9 mouse cellular contexts compared by ENCODE assay signal in genomic region chr15:98791771-98792170, GRCm38 (mm10). TPM values are rescaled to one million over a fixed set of nuclear protein-coding genes. Genes with fewer than 3 reads are reported as not detected.
DNase-seq lines count a peak whose midpoint lies in the region; ATAC-seq lines count a peak whose summit lies in the region.
"Had no signal": no experiment of that assay in that cellular context is flagged by ENCODE, and none has a peak within 500 bp of the region (broad histone marks: within the 10 kb centered on the region; RNA-seq: fewer than 3 reads in every experiment).

No protein-coding gene starts in this region.

- no peaks in the 10 kb centered on the region for H3K36me3 ChIP-seq in limb, embryonic 12.5 days
- no peaks in the 10 kb centered on the region for H3K36me3 ChIP-seq in limb, embryonic 10.5 days
- H3K36me3 ChIP-seq in embryonic facial prominence, embryonic 12.5 days: no peaks in the 10 kb centered on the region
- H3K36me3 ChIP-seq in hindbrain, embryonic 15.5 days: no peaks in the 10 kb centered on the region
- no peaks in the 10 kb centered on the region for H3K36me3 ChIP-seq in neural tube, embryonic 13.5 days

- no peaks in the 10 kb centered on the region for H3K9me3 ChIP-seq in limb, embryonic 12.5 days
- H3K9me3 ChIP-seq in limb, embryonic 10.5 days (replicated peaks): no peaks in the 10 kb centered on the region
- H3K9me3 ChIP-seq in embryonic facial prominence, embryonic 12.5 days: no peaks in the 10 kb centered on the region
- no peaks in the 10 kb centered on the region for H3K9me3 ChIP-seq in hindbrain, embryonic 15.5 days
- H3K9me3 ChIP-seq in neural tube, embryonic 13.5 days: no peaks in the 10 kb centered on the region

- H3K4me1 ChIP-seq in limb, embryonic 12.5 days (replicated peaks): peaks cover 30% of the 10 kb centered on the region
- peaks cover 32% of the 10 kb centered on the region for H3K4me1 ChIP-seq in limb, embryonic 10.5 days
- H3K4me1 ChIP-seq in embryonic facial prominence, embryonic 12.5 days: peaks cover 20% of the 10 kb centered on the region
- H3K4me1 ChIP-seq in hindbrain, embryonic 15.5 days (replicated peaks): peaks cover 29% of the 10 kb centered on the region
- H3K4me1 ChIP-seq in neural tube, embryonic 13.5 days (replicated peaks): peaks cover 43% of the 10 kb centered on the region

- H3K4me3 ChIP-seq in limb, embryonic 12.5 days (replicated peaks): peak overlapping the region; percentile 11
- no peak overlapping the region for H3K4me3 ChIP-seq in limb, embryonic 10.5 days
- 0 out of 2 replicates have a peak overlapping the region, but pooled peaks have one; percentile 14 for H3K4me3 ChIP-seq in embryonic facial prominence, embryonic 12.5 days
- peak overlapping the region; percentile 36; the same call in 1 of the 2 replicates for H3K4me3 ChIP-seq in hindbrain, embryonic 15.5 days
- peak overlapping the region; percentile 35 for H3K4me3 ChIP-seq in neural tube, embryonic 13.5 days

- ATAC-seq in limb, embryonic 12.5 days (ENCODE audit: insufficient number of reproducible peaks, insufficient read depth, low FRiP score, low TSS enrichment, low read depth): no peak
- no peak for ATAC-seq in embryonic facial prominence, embryonic 12.5 days (ENCODE audit: insufficient number of reproducible peaks, insufficient read depth, low FRiP score, low TSS enrichment)
- no peak for ATAC-seq in hindbrain, embryonic 15.5 days (ENCODE audit: low FRiP score, low read depth)
- ATAC-seq in neural tube, embryonic 13.5 days (ENCODE audit: low read depth): no peak

- peaks cover 99% of the 10 kb centered on the region for H3K27me3 ChIP-seq in limb, embryonic 12.5 days
- peaks cover 100% of the 10 kb centered on the region for H3K27me3 ChIP-seq in limb, embryonic 10.5 days (ENCODE audit: low read depth, poor library complexity, severe bottlenecking)
- peaks cover 96% of the 10 kb centered on the region for H3K27me3 ChIP-seq in embryonic facial prominence, embryonic 12.5 days
- peaks cover 95% of the 10 kb centered on the region for H3K27me3 ChIP-seq in hindbrain, embryonic 15.5 days
- H3K27me3 ChIP-seq in neural tube, embryonic 13.5 days: peaks cover 100% of the 10 kb centered on the region

- no peak for DNase-seq in limb, embryonic 10.5 days (ENCODE audit: low spot score)
- DNase-seq in cerebellum, adult 11-12 months: no peak
- no peak for DNase-seq in frontal cortex, postnatal 36 days (ENCODE audit: low spot score in 2 of 2)
- DNase-seq: lung, postnatal 14 days; thymus, postnatal 14 days had no signal

- H3K27ac ChIP-seq in limb, embryonic 12.5 days: no peak overlapping the region
- H3K27ac ChIP-seq in limb, embryonic 10.5 days: no peak overlapping the region
- H3K27ac ChIP-seq in embryonic facial prominence, embryonic 12.5 days: no peak overlapping the region
- no peak overlapping the region for H3K27ac ChIP-seq in hindbrain, embryonic 15.5 days (replicated peaks)
- no peak overlapping the region for H3K27ac ChIP-seq in neural tube, embryonic 13.5 days (replicated peaks)

- no peak overlapping the region for H3K4me2 ChIP-seq in limb, embryonic 12.5 days
- H3K4me2 ChIP-seq in embryonic facial prominence, embryonic 12.5 days (replicated peaks): no peak overlapping the region; the same call in 1 of the 2 replicates
- H3K4me2 ChIP-seq in hindbrain, embryonic 15.5 days: peak overlapping the region; percentile 34
- peak overlapping the region; percentile 41; the same call in 1 of the 2 replicates for H3K4me2 ChIP-seq in neural tube, embryonic 13.5 days

- 2% methylated on average over 23 of the region's 23 CpGs for WGBS in limb, embryonic 12.5 days
- 1% methylated on average over 23 of the region's 23 CpGs for WGBS in limb, embryonic 10.5 days
- 1% methylated on average over 23 of the region's 23 CpGs for WGBS in embryonic facial prominence, embryonic 12.5 days
- under 1% methylated on average over 23 of the region's 23 CpGs for WGBS in hindbrain, embryonic 15.5 days
- under 1% methylated on average over 23 of the region's 23 CpGs for WGBS in neural tube, embryonic 13.5 days

- H3K9ac ChIP-seq in limb, embryonic 12.5 days (replicated peaks): no peak overlapping the region
- H3K9ac ChIP-seq in embryonic facial prominence, embryonic 12.5 days: no peak overlapping the region
- no peak overlapping the region for H3K9ac ChIP-seq in hindbrain, embryonic 15.5 days
- no peak overlapping the region for H3K9ac ChIP-seq in neural tube, embryonic 13.5 days

RNA-seq across cellular contexts. Expression of gene Wnt1, which starts 2.1 kb away (rescaled TPM):
- not detected in 2 replicates for polyA plus RNA-seq in limb, embryonic 12.5 days (2016; fragmentation: Nextera tagmentation; extraction: Ambion mirVana)
- not detected in 2 replicates for polyA plus RNA-seq in limb, embryonic 10.5 days (2016; fragmentation: Nextera tagmentation; extraction: Ambion mirVana)
- 0.13 and 0.38 TPM in 2 replicates for polyA plus RNA-seq in embryonic facial prominence, embryonic 12.5 days (2016; fragmentation: Nextera tagmentation; extraction: Ambion mirVana)
- 1.9 and 2.5 TPM in 2 replicates for polyA plus RNA-seq in hindbrain, embryonic 15.5 days (2015; fragmentation: Nextera tagmentation; extraction: Ambion mirVana)
- polyA plus RNA-seq in neural tube, embryonic 13.5 days (2015; fragmentation: Nextera tagmentation; extraction: Ambion mirVana): 3.6 and 3.9 TPM in 2 replicates

RNA-seq across cellular contexts. Expression of gene Wnt10b, which starts 13.8 kb away (rescaled TPM):
- polyA plus RNA-seq in limb, embryonic 12.5 days (2016; fragmentation: Nextera tagmentation; extraction: Ambion mirVana): 1.5 and 1.7 TPM in 2 replicates
- polyA plus RNA-seq in limb, embryonic 10.5 days (2016; fragmentation: Nextera tagmentation; extraction: Ambion mirVana): 0.62 and 0.99 TPM in 2 replicates
- polyA plus RNA-seq in embryonic facial prominence, embryonic 12.5 days (2016; fragmentation: Nextera tagmentation; extraction: Ambion mirVana): 1.5 and 1.7 TPM in 2 replicates
- polyA plus RNA-seq in hindbrain, embryonic 15.5 days (2015; fragmentation: Nextera tagmentation; extraction: Ambion mirVana): not detected in 2 replicates
- polyA plus RNA-seq in neural tube, embryonic 13.5 days (2015; fragmentation: Nextera tagmentation; extraction: Ambion mirVana): not detected in 2 replicates

RNA-seq across cellular contexts. Expression of gene Ddn, which starts 17.5 kb away (rescaled TPM):
- 0.23 TPM in 1 of 2 replicates, not detected in the other for polyA plus RNA-seq in limb, embryonic 12.5 days (2016; fragmentation: Nextera tagmentation; extraction: Ambion mirVana)
- polyA plus RNA-seq in limb, embryonic 10.5 days (2016; fragmentation: Nextera tagmentation; extraction: Ambion mirVana): not detected in 2 replicates
- polyA plus RNA-seq in embryonic facial prominence, embryonic 12.5 days (2016; fragmentation: Nextera tagmentation; extraction: Ambion mirVana): 0.04 TPM in 1 of 2 replicates, not detected in the other
- polyA plus RNA-seq in hindbrain, embryonic 15.5 days (2015; fragmentation: Nextera tagmentation; extraction: Ambion mirVana): 0.34 and 0.48 TPM in 2 replicates
- 0.50 TPM in 2 replicates for polyA plus RNA-seq in neural tube, embryonic 13.5 days (2015; fragmentation: Nextera tagmentation; extraction: Ambion mirVana)

RNA-seq across cellular contexts. Expression of gene Arf3, which starts 28.8 kb away (rescaled TPM):
- polyA plus RNA-seq in limb, embryonic 12.5 days (2016; fragmentation: Nextera tagmentation; extraction: Ambion mirVana): 46.5 and 54.1 TPM in 2 replicates
- polyA plus RNA-seq in limb, embryonic 10.5 days (2016; fragmentation: Nextera tagmentation; extraction: Ambion mirVana): 44.3 and 49.1 TPM in 2 replicates
- 51.2 and 52.1 TPM in 2 replicates for polyA plus RNA-seq in embryonic facial prominence, embryonic 12.5 days (2016; fragmentation: Nextera tagmentation; extraction: Ambion mirVana)
- 100.0 and 107 TPM in 2 replicates for polyA plus RNA-seq in hindbrain, embryonic 15.5 days (2015; fragmentation: Nextera tagmentation; extraction: Ambion mirVana)
- polyA plus RNA-seq in neural tube, embryonic 13.5 days (2015; fragmentation: Nextera tagmentation; extraction: Ambion mirVana): 71.9 and 74.9 TPM in 2 replicates

RNA-seq across cellular contexts. Expression of gene Prkag1, which starts 39.5 kb away (rescaled TPM):
- polyA plus RNA-seq in limb, embryonic 12.5 days (2016; fragmentation: Nextera tagmentation; extraction: Ambion mirVana): 81.4 and 88.4 TPM in 2 replicates
- polyA plus RNA-seq in limb, embryonic 10.5 days (2016; fragmentation: Nextera tagmentation; extraction: Ambion mirVana): 92.3 and 97.7 TPM in 2 replicates
- 85.9 and 87.1 TPM in 2 replicates for polyA plus RNA-seq in embryonic facial prominence, embryonic 12.5 days (2016; fragmentation: Nextera tagmentation; extraction: Ambion mirVana)
- 73.4 and 75.3 TPM in 2 replicates for polyA plus RNA-seq in hindbrain, embryonic 15.5 days (2015; fragmentation: Nextera tagmentation; extraction: Ambion mirVana)
- 71.8 and 79.4 TPM in 2 replicates for polyA plus RNA-seq in neural tube, embryonic 13.5 days (2015; fragmentation: Nextera tagmentation; extraction: Ambion mirVana)

Comparison
In these comparisons a context has a peak if more than half of its experiments do, and no peak if none do; other contexts are left out.
1. H3K4me2 ChIP-seq: peak in hindbrain, embryonic 15.5 days (single experiment) and neural tube, embryonic 13.5 days (single experiment); none in limb, embryonic 12.5 days (single experiment) and embryonic facial prominence, embryonic 12.5 days (single experiment).